Mouse (Mus musculus) left cerebral cortex, adult 11 months (tissue): Measurements from ENCODE around the gene Tusc2.

Source experiments
- DNase-seq: peaks from one replicate; pipeline ENCODE4 v3.0.0; 2022; ENCODE audit warnings: low spot score

Gene Tusc2

DNA sequence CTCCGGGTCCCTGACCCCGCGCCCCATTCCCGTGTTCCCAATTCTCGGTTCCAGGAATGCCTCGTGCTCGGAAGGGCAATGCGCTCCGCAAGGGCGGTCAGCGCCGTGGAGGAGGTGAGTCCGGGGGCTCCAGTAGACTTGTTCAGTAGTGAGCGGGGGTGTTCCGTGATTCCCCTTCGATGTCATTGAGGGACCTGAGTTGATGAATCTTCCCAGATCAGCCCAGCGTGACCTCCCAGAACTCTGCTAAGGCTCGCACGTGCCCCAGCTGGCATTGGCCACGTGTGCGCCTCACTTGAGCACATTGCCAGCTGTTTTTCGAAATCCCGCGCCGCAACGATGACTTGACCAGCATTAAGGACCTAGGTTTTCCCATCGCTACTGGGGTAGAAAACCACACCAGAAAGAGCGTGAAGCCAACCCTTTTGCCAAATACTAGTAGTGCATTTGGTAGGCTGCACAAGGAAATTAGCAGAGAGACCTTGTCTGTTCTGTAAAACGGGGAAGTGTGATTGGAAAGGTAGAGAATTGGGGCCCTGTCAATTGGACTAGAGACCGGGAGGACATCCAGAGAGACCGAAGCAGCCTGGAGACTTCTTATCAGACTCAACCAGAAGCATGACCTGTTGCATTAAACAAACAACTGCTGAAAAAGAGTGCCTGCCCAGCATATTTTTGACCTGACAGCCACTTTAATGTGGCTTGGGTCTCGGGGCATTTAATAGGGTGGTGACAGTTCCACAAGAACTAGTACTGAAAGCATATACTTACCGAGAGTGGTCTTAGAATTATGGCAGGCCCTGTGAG lies 25.0 kb downstream of the Tusc2 start:
- DNase-seq = no peak

DNA sequence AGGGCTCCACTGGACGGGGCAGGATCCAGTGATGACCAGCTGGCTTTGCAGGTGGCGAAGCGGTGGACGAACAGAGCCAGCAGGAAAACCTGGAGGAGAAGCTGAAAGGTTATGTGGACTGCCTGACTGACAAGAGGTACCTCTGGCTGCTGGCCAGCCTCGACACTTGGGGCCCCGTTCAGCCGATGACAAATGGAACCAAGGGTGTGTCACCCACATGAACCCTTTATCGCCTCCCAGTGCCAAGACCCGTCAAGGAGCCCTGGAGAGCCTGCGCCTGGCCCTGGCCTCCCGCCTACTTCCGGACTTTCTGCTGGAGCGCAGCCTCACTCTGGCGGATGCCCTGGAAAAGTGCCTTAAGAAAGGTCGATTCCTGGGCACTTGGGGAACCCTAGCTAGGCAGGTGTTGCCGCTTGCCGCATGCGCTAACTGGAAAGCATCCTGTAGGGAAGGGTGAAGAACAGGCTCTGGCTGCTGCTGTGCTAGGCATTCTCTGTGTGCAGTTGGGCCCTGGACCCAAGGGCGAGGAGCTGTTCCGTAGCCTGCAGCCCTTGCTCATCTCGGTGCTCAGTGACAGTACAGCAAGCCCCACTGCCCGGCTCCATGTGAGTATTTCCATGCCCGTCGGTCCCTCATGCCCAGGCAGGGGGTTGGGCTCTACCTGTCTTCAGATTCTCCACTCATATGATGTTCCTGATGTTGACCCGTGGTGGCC lies 27.2 kb downstream of the Tusc2 start:
- no peak for DNase-seq

DNA sequence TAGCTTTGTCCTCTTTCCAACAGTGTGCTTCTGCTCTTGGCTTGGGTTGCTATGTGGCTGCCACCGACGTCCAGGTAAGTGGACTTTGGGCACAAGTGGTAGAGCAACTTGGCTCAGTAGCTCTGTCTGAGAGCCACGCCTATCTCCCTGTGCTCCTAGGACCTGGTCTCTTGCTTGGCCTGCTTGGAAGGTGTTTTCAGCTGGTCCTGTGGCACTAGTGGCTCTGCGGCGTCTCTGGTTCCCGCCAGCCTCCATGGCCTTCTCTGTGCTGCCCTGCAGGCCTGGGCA lies 27.7 kb downstream of the Tusc2 start:
- DNase-seq = no peak

- DNase-seq = no peak
These were observed 30.3 kb downstream of the Tusc2 start for GRCm38 (mm10) chr9:107593101-107593976.

GRCm38 (mm10) chr9:107594281-107595062 lies 31.4 kb downstream of the Tusc2 start:
- no peak for DNase-seq

DNA sequence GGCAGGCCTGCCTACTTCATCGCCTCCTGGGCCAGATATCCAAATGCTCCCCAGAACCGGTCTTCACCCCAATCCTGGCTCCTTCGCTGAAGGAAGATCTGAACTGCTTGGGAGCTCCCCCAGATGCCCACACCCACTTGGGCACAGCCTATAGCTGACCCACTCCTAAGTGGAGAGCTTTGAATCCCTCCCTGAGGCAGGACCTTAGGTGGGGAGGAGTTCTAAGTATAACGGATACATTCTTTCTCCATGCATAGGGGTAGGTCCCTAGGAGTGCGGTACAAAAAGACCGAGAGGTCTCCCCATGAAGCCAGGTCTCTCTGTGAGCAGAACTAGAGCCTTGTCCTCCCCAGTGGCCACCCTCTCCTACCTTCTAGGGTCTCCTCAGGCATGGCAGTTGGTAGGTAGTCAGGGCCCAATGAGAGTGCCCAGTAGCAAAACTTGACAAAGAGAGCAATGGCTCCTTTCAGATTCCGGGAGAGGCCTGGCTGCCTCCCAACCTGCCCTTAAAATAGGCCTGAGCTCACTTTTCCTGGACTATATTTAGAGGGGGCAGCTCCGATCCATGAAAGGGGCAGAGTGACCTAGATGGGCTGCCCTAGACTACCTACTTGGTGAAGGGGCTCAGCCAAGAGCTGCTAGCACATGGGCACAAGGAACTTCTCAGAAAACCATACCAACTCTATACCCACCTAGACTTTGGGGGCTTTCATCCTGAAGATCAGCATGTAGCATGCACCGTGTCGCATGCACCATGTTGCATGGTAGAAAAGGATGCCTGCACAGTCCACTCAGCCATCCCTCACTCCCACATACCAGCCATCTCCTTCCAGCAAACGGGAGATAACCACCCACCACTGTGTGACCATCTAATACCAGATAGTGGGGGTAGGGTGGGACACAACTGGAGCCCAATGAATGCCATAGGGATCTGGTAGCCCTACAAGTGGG lies 33.8 kb downstream of the Tusc2 start:
- no peak for DNase-seq

GRCm38 (mm10) chr9:107598385-107598784 lies 35.3 kb downstream of the Tusc2 start:
- DNase-seq = no peak

- no peak for DNase-seq
These were observed 36.4 kb downstream of the Tusc2 start for GRCm38 (mm10) chr9:107599433-107599832.

DNA sequence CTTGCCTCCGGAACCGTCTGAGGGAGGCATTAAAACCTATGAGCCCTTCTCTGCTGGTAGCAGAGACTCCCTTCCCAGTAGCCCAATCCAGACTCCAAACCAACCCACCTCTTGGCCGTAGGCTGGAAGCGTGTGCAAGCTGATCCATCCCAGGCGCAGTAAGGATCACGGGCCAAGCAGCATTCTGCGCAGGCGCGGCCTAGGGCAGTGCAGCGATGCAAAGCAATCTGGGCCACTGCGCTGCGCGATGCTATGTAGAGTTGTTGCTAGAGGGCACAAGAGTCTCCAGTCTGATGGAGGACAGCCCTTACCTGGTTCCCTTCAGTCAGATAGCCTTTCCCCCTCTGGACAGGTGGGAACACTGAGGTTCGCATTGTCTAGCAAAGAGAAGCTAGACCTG lies 36.8 kb downstream of the Tusc2 start:
- DNase-seq = no peak

DNA sequence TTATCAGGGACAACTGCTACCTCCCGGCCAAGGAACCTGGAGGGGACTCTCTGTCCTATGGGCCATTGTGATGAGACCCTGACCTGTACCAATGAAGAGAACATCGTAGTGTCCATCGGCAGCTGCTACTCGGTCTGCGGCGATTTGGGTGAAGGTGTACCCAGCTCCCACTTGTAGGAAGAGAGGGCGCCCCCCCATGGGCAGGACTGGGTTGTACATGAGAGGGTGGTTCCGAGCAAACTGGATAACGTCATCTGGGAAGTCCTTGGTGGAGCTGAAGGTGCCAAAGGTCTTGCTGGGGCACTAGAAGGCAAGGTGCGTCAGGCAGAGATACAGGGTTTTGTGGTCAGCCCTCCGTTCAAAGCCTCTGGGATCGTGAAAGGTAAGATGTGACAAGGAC lies 37.7 kb downstream of the Tusc2 start:
- no peak for DNase-seq

DNA sequence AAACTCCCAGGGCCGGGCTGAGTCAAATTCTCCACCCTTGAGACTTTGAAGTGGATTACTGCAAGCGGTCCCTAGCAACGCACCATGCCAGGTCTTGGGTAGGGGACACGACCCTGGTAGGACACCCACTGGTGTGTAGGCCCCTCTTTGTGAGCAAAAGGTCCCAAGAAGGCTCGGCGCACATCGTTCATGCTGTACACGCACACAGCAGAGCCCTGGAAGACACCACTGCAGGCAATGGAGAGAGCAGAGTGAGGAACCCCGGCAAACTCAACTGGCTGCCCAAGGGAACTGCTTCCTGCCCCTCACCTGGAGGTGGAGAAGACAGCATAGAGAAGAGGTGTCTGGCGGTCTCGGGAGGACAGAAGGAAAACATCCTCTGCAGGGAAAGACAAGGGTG lies 38.2 kb downstream of the Tusc2 start:
- DNase-seq = no peak

DNA sequence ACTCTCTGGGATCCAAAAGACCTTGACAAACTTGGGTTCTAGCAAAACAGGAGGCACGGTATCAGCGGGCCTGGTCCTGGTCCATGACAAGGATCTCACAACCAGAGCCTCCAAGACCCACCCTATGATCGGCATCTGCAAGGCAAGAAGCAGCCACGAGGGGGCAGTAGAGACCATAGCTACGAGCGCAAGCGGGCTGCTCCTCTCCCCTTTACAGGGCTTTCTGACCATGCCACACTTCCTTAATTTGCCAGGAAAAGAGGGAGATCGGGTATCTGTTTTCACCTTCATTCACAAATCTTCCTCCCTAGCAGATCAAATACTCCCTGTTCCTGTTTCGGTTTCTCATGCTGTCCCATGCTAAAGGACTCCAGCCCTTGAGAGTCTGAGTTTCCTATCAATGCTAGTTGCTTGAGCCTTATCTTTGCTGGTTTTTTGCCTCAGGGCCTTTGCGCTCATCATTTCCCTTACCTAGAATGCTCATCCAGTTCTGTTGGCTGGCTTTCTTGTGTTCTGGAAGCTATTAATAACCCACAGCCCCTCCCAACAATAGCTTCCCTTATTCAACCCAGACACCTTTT lies 39.1 kb downstream of the Tusc2 start:
- peak; percentile 82 for DNase-seq

DNA sequence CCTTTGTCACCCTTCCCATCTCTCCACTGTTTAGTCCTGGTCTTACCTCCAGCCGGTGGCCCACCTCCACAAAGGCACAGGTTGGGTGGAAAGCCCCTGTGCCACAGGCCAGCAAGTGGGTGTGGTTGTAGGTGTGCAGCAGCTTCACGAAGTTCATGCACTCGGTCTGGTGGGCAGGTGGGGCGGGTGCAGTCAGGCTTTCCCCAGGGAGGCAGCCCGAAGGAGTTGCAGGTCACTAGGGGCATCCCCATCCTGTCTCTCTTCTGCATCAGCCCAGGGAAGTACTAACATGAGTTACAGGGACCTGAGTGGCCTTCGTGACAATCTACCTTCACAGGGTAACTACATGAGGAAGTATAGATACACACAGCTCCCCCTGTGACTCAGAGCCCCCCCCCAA lies 40.2 kb downstream of the Tusc2 start:
- DNase-seq = no peak

DNA sequence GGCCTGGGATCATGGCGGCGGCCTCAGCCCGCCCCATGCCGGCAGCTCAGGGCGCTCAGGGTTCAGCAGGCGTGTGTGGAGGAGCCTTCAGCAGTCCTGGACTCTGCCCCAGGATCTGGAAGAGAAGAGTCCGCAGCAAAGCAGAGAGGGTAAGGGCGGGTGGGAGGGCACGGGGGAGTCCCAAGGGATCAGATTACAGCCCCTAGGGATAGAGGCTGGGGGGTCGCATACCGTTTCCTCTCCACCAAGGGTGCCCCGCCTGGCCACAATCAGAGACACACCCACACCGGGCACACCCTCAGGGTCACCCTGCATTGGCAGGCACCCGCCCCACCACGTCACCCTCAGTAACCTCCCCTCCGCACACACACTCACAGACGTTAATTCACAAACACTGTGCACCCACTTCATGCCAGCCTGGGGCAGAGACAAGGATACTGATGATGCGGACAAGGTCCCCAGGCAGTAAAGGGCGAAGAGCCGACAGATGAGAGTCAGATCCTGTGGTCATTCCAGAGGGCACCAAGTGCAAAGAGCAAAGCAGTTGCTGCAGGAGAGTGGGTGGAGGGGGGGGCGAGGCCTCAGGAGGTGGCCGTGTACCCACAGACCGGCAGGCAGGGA lies 42.1 kb downstream of the Tusc2 start:
- DNase-seq = no peak

GRCm38 (mm10) chr9:107606591-107606990 lies 43.5 kb downstream of the Tusc2 start:
- DNase-seq = no peak

DNA sequence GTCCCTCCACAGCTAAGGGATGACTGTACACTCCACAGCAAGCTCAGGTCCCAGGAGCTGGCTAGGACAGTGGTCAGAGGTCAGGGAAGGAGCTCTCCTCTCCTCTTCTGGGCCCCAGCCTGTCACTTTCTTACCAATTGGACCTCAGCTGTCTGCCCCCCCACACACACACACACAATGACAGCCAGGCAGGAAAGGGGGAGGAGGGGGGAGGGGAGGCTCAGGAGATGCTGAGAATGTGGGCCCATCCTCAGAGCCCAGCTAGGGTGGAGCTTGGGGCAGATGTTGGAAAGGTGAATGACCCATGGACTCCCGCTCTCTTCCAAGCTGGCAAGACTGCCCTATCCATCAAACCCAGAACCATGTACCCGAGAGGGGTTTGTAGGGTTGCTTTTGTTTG lies 44.0 kb downstream of the Tusc2 start:
- no peak for DNase-seq

DNA sequence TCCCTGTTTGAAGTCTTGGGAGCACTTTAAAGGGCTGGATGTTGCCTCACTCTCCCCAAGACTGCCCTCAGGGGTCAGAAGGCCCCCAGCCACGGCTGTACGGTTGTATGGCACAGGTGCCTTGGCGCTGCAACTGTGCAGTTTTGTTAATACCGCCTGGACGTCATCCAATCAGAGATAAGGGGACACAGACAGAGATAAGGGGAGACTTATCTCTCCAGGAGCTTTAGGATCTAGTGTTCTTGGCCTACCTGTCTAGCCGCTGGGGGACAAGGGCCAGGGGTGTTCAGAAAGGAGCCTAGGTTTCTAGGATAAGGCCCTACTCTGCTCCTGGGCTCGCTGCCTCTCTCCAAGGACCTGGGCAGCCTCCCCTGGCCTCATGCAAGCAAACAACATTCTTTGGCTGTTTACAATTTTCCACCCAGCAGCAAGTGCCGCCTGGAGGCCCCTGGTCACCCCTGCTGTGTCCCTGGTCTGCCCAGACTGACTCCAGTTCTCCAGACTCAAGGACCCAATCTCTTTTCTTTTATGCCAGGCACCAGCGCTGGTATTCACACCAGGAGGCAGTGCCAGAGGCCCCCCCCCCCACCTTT lies 44.7 kb downstream of the Tusc2 start:
- DNase-seq = no peak

DNA sequence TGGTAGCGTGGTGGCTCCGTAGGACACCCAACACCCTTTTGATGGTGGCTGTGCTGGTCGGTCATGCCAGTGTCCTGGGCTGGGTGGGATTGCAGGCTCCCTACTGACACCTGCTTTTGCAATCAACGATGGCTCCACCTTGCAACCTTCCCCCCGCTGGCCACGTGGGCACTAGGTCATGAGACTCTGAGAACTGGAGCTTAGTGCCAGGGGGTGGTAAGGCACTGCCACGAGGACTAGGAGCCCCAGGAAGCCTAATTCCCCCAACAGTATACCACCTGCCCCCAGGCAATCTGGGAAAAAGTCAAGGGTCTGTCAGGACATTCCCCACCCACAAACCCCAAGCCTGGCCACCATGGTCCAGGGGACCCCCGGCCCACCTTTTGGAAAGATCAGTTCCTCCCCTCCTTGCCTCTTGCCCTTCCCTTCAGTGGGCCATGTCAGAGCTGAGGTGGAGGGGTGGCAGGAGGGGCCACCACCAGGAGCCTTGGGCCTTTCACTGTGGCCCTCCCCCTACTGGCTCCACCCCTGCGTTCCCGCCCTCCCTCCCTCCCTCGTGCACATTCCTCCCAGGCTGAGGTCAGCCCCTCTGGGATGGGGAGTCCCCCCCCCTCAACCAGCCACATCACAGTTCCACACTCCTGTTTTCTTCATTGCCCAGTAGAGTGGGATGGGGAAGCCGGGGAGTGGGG lies 45.8 kb downstream of the Tusc2 start, which contains the start of gene Sema3b:
Gene Sema3b, minus strand, starts transcription at position 489 of the 692 bp plus-strand sequence.
- no peak for DNase-seq

- no peak for DNase-seq
These were observed 46.4 kb downstream of the Tusc2 start for GRCm38 (mm10) chr9:107609433-107609830.
